Mouse (Mus musculus) hindbrain, embryonic 16.5 days (tissue): ENCODE data around the gene Gm10382. TPM values are rescaled to one million over a fixed set of nuclear protein-coding genes. Genes with fewer than 3 reads are reported as not detected.

ENCODE experiments used
- ATAC-seq: fragments of 200-750 bp; cut with Nextera tagmentation; 2 replicates; pipeline ENCODE4 v1.8.0; 2017; ENCODE audit warnings: moderate TSS enrichment, moderate library complexity
- H3K27ac ChIP-seq: fragments of 300-500 bp; sonication (generic); 2 replicates; pipeline ENCODE4 v1.5.1; 2014; ENCODE audit warnings: low read depth, mild to moderate bottlenecking, control low read depth, low read length, moderate library complexity
- H3K27me3 ChIP-seq: fragments of 300-500 bp; sonication (generic); replicated peaks from 2 replicates; pipeline ENCODE4 v1.6.1; 2014; ENCODE audit warnings: low read length; ENCODE audit not compliant: control insufficient read depth, insufficient read depth
- H3K36me3 ChIP-seq: fragments of 300-500 bp; sonication (generic); 2 replicates; pipeline ENCODE4 v1.6.1; 2014; ENCODE audit warnings: mild to moderate bottlenecking, low read length, moderate library complexity, mixed read lengths; ENCODE audit not compliant: control insufficient read depth, insufficient read depth
- H3K4me1 ChIP-seq: fragments of 300-500 bp; sonication (generic); 2 replicates; pipeline ENCODE4 v1.6.1; 2014; ENCODE audit warnings: low read depth, low read length; ENCODE audit not compliant: control insufficient read depth, insufficient read depth
- H3K4me2 ChIP-seq: fragments of 300-500 bp; sonication (generic); 2 replicates; pipeline ENCODE4 v1.6.1; 2014; ENCODE audit warnings: mild to moderate bottlenecking, low read length, control low read depth, moderate library complexity
- H3K4me3 ChIP-seq: fragments of 300-500 bp; sonication (generic); 2 replicates; pipeline ENCODE4 v1.5.1; 2014; ENCODE audit warnings: mild to moderate bottlenecking, low read length, control low read depth, moderate library complexity
- H3K9ac ChIP-seq: fragments of 300-500 bp; sonication (generic); 2 replicates; pipeline ENCODE4 v1.6.1; 2014; ENCODE audit warnings: low read depth, mild to moderate bottlenecking, control low read depth, low read length, moderate library complexity
- H3K9me3 ChIP-seq: fragments of 300-500 bp; sonication (generic); 2 replicates; pipeline ENCODE4 v1.6.1; 2014; ENCODE audit warnings: mild to moderate bottlenecking, low read length, moderate library complexity; ENCODE audit not compliant: control insufficient read depth
- whole genome bisulfite sequencing: fragments of 180-500 bp; shearing (Covaris S2); extraction: QIAGEN DNeasy Blood & Tissue Kit; methylation state at CpG from one replicate; pipeline ENCODE4 v1.1.7; 2014; 5-methylcytosine and 5-hydroxymethylcytosine counted together
- polyA plus RNA-seq: library from polyadenylated mRNA; unstranded; fragments of >200 nt; fragmentation: Nextera tagmentation; extraction: Ambion mirVana; gene quantifications from 2 replicates; pipeline ENCODE4 v1.2.1, GENCODE M21; 2015

Gene Gm10382
- polyA plus RNA-seq, 1 experiment from 2014 or later: 0.45 TPM

GRCm38 (mm10) chr5:125402991-125403390 lies 13.9 kb downstream of the Gm10382 start:
- H3K9ac ChIP-seq: no peak overlapping the region
- H3K36me3 ChIP-seq: no peaks in the 10 kb centered on the region
- no peak for ATAC-seq

GRCm38 (mm10) chr5:125403481-125404465 lies 14.7 kb downstream of the Gm10382 start:
- Histone ChIP-seq H3K4me2 (peak overlapping the region; percentile 57), H3K27me3 (no peaks in the 10 kb centered on the region), H3K4me3 (peak overlapping the region; percentile 41), H3K4me1 (peaks cover 11% of the 10 kb centered on the region), H3K36me3 (no peaks in the 10 kb centered on the region), H3K9ac (peak overlapping the region; percentile 50), H3K27ac (peak overlapping the region; percentile 57), H3K9me3 (no peaks in the 10 kb centered on the region)
- ATAC-seq: no peak; the same call in 1 of the 2 replicates
- WGBS: 10% methylated on average over 31 of the region's 31 CpGs

More at GRCm38 (mm10) chr5:125402991-125403390, 13.9 kb downstream of the Gm10382 start:
- H3K4me1 ChIP-seq: peaks cover 11% of the 10 kb centered on the region
- H3K4me3 ChIP-seq: no peak overlapping the region
- 62% methylated on average over 6 of the region's 6 CpGs for WGBS
- no peak overlapping the region for H3K27ac ChIP-seq
- H3K4me2 ChIP-seq: no peak overlapping the region
- H3K9me3 ChIP-seq: no peaks in the 10 kb centered on the region
- no peaks in the 10 kb centered on the region for H3K27me3 ChIP-seq

DNA sequence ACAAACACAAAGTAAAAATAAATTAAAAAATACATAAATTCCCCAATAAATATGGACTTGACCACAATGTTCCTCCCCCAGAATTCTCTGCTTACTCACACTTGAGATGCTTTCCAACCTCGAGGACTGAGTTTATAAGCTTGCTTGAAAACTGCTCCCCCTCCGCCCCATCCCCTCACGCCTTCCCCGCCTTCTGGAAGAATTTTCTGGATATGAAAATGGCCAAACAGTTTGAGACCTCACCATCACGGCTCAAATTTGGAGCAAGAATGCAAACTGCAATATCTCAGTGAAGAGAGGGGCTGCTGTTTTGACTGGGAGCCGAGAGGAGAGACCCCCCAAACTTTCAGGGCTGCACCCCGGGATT lies 15.4 kb downstream of the Gm10382 start:
- WGBS: 4% methylated on average over 7 of the region's 7 CpGs
- no peaks in the 10 kb centered on the region for H3K36me3 ChIP-seq
- peaks cover 11% of the 10 kb centered on the region for H3K4me1 ChIP-seq
- H3K9me3 ChIP-seq: no peaks in the 10 kb centered on the region
- H3K9ac ChIP-seq: peak overlapping the region; percentile 78
- peak overlapping the region; percentile 45 for H3K4me3 ChIP-seq
- no peak for ATAC-seq
- H3K27me3 ChIP-seq: no peaks in the 10 kb centered on the region
- H3K27ac ChIP-seq: peak overlapping the region; percentile 92
- H3K4me2 ChIP-seq: peak overlapping the region; percentile 77

DNA sequence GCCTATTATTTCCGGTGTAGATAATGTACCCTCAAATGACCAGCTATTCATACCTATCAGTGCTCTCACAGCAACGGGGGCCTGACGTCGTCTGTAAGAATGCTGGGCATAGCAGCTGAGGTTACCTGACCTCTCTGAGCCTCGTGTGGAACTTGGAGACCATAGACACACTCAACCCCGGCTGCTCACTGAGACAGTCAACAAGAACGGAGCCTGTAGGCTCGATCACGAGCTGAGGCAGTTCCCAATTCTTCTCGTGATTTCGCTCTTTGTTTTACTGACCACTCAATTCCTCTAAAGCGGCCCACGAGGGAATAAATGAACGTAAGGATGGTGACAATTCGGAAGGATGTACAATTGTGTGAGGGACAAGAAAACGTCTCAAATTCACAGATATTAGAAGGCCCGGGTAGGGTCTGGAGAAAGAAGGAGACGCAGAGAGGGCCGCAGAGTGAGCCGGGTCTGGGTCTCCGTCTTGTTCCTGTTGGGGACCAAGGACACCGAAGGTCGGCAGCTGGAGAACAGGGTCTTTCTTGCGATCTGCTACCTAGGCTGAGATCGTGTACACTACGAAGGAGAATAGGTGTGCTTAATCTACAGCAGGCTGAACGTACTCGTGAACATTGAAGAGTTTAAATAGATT lies 15.9 kb downstream of the Gm10382 start:
- under 1% methylated on average over 28 of the region's 28 CpGs for WGBS
- Histone ChIP-seq H3K36me3 (no peaks in the 10 kb centered on the region), H3K27me3 (no peaks in the 10 kb centered on the region), H3K27ac (peak overlapping the region; percentile 92), H3K4me3 (peak overlapping the region; percentile 45), H3K9me3 (no peaks in the 10 kb centered on the region), H3K4me2 (peak overlapping the region; percentile 77), H3K9ac (peak overlapping the region; percentile 78), H3K4me1 (peaks cover 11% of the 10 kb centered on the region)
- ATAC-seq: peak; percentile 45

DNA sequence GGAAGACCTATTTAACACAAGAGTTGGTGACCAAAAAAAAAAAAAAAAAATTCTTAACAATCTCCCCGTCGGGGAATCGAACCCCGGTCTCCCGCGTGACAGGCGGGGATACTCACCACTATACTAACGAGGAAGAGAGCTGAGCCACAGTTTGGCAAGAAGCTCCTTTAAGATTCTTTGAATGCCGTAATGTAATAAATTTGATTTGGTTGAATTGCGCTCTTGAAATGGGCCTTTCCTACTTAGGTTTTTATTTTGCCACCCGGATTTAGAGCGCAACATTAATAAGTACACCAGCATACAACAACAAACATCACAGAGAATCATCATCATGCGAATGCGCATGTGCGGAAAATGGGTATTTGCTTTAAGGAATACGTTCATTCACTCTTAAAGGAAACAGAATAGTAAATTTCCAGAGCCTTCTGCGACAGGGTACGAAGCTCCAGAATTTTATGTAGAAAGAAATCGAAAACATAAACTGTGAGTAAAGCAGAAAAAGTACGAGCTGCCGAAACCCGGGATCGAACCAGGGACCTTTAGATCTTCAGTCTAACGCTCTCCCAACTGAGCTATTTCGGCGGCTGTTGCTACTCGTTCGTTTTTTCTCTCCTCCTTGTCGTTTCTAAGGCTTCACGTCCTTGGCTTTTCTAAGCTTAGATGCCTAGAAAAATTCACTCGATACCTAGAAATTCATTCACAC lies 16.6 kb downstream of the Gm10382 start:
- Histone ChIP-seq H3K4me1 (peaks cover 11% of the 10 kb centered on the region), H3K36me3 (no peaks in the 10 kb centered on the region), H3K9me3 (no peaks in the 10 kb centered on the region), H3K9ac (peak overlapping the region; percentile 78), H3K27ac (peak overlapping the region; percentile 92), H3K4me3 (peak overlapping the region; percentile 45), H3K27me3 (no peaks in the 10 kb centered on the region), H3K4me2 (peak overlapping the region; percentile 82)
- under 1% methylated on average over 31 of the region's 31 CpGs for WGBS
- peak; percentile 53 for ATAC-seq

DNA sequence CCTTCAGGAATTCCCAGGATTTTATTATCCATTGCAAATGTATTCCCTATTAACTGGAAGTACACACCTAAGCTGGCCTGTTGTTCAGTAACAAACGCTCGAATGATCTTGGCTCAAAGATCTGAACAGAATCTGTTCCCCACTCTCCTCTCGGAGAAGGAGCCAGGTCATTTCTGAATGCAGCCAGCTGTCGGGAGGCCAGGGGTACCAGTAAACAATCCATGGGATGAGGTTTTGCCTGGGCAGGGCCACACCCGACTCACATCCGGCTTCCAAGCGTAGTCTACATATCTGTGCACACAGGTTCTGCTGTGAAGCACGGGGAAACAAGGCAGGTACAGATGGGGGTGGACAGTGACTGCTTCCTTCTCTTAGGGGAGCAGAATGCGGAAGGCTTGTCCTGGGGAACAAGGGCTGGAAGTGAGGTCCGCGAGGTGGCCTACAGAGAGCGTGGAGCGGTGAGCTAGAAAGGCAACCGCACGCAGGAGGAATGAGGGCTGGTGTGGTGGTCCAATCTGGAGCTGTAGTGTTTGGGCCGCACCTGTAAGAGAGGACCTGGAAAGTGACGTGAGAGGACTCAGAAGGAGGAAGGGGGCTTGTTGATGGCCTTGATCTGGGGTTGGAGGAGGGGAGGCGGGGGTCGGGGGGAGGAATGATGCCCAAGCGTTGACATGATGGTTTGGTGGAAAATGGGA lies 17.3 kb downstream of the Gm10382 start:
- H3K9ac ChIP-seq: peak overlapping the region; percentile 73
- H3K36me3 ChIP-seq: no peaks in the 10 kb centered on the region
- H3K4me2 ChIP-seq: peak overlapping the region; percentile 82
- H3K4me1 ChIP-seq: peaks cover 11% of the 10 kb centered on the region
- H3K4me3 ChIP-seq: peak overlapping the region; percentile 45
- H3K27me3 ChIP-seq: no peaks in the 10 kb centered on the region
- ATAC-seq: peak; percentile 40
- H3K9me3 ChIP-seq: no peaks in the 10 kb centered on the region
- peak overlapping the region; percentile 91 for H3K27ac ChIP-seq
- WGBS: 1% methylated on average over 20 of the region's 20 CpGs

DNA sequence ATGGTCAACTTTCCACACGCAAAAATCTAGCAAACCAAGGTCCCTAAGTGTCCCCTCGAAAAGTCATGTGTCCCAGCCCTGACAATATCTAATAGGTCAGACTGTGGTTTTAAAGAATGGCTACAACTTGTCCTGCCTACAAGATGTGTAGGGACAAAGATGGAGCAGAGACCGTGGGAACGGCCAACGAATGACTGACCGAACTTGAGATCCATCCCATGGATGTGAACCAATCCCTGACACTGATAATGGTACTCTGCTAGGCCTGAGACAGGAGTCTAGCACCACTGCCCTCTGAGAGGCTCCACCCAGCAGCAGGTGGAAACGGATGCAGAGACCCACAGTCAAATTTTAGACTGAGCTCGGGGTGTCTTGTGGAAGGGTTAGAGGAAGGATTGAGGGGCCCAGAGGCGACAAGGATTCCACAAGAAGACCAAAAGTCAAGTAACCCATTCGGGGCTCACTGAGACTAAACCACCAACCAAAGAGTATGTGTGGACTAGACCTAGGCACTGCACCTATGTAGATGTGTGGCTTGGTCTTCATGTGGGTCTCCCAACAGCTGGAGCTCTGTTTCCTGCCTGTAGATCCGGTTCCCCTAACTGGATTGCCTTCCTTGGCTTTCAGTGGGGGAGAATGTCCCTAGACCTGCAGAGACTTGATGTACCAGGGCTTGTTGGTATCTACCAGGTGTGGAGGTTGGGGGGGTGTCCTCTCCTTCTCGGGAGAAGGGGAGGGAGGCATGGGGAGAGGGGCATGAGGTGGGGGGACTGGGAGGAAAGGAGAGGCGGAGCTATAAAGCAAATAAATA lies 18.1 kb downstream of the Gm10382 start:
- Histone ChIP-seq H3K9me3 (no peaks in the 10 kb centered on the region), H3K36me3 (no peaks in the 10 kb centered on the region), H3K4me3 (peak overlapping the region; percentile 45), H3K27me3 (no peaks in the 10 kb centered on the region), H3K4me2 (peak overlapping the region; percentile 82), H3K9ac (peak overlapping the region; percentile 73), H3K4me1 (peaks cover 11% of the 10 kb centered on the region), H3K27ac (peak overlapping the region; percentile 91)
- WGBS: 59% methylated on average over 13 of the region's 13 CpGs
- no peak for ATAC-seq
